Mouse (Mus musculus) lung, embryonic 15.5 days (tissue): Measurements from ENCODE around the gene Pdzd2. TPM values are rescaled to one million over a fixed set of nuclear protein-coding genes. Genes with fewer than 3 reads are reported as not detected.

Experiments
- ATAC-seq: fragments of 200-750 bp; cut with Nextera tagmentation; 2 replicates; pipeline ENCODE4 v1.8.0; 2017; ENCODE audit warnings: moderate number of reproducible peaks, borderline replicate concordance; ENCODE audit not compliant: low FRiP score, low TSS enrichment; ENCODE audit errors: extremely low read depth
- H3K27ac ChIP-seq: fragments of 300-500 bp; sonication (generic); 2 replicates; pipeline ENCODE4 v1.5.1; 2015; ENCODE audit warnings: moderate library complexity, mild to moderate bottlenecking, inconsistent platforms
- H3K27me3 ChIP-seq: fragments of 300-500 bp; sonication (generic); 2 replicates; pipeline ENCODE4 v1.6.1; 2015; ENCODE audit warnings: inconsistent platforms
- H3K36me3 ChIP-seq: fragments of 300-500 bp; sonication (generic); 2 replicates; pipeline ENCODE4 v1.6.1; 2015; ENCODE audit warnings: inconsistent platforms
- H3K4me1 ChIP-seq: fragments of 300-500 bp; sonication (generic); 2 replicates; pipeline ENCODE4 v1.6.1; 2015; ENCODE audit warnings: inconsistent platforms
- H3K4me2 ChIP-seq: fragments of 300-500 bp; sonication (generic); 2 replicates; pipeline ENCODE4 v1.6.1; 2015; ENCODE audit warnings: inconsistent platforms, mild to moderate bottlenecking, moderate library complexity
- H3K4me3 ChIP-seq: fragments of 300-500 bp; sonication (generic); 2 replicates; pipeline ENCODE4 v1.5.1; 2015; ENCODE audit warnings: mild to moderate bottlenecking, inconsistent platforms
- H3K9ac ChIP-seq: fragments of 300-500 bp; sonication (generic); 2 replicates; pipeline ENCODE4 v1.6.1; 2015; ENCODE audit warnings: inconsistent platforms
- H3K9me3 ChIP-seq: fragments of 300-500 bp; sonication (generic); 2 replicates; pipeline ENCODE4 v1.6.1; 2016; ENCODE audit warnings: inconsistent platforms
- WGBS: fragments of 180-500 bp; shearing (Covaris S2); methylation state at CpG from one replicate; pipeline ENCODE4 v1.1.7; 2015; 5-methylcytosine and 5-hydroxymethylcytosine counted together
- polyA plus RNA-seq: library from polyadenylated mRNA; unstranded; fragments of >200 nt; fragmentation: Nextera tagmentation; extraction: Ambion mirVana; gene quantifications from 2 replicates; pipeline ENCODE4 v1.2.1, GENCODE M21; 2015

Pdzd2 gene
- polyA plus RNA-seq, 1 experiment from 2014 or later: 39.8 TPM

DNA sequence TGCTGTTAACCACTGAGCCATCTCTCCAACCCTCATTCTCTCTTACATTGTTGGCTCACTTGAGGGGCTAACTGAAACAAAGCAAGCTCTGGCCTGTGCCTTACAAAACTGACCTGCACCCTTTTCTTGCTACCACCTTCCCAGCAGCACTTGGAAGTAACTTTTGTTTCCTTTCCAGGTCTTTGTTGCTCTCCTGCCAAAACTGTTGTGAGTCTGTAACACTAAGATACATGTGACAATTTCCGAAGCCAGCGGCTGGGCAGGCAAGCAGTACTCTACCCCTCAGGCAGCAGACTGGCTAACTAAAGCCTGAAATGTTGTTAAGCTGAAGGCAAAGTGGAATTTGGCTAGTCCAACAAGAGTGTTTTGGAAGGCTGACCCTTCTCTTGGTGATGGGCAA, 251.4 kb downstream of the Pdzd2 start:
- Histone ChIP-seq H3K9me3 (no peaks in the 10 kb centered on the region), H3K9ac (no peak overlapping the region), H3K4me3 (no peak overlapping the region), H3K4me1 (peaks cover 13% of the 10 kb centered on the region), H3K27ac (no peak overlapping the region), H3K36me3 (no peaks in the 10 kb centered on the region), H3K27me3 (no peaks in the 10 kb centered on the region), H3K4me2 (no peak overlapping the region)
- WGBS: 91% methylated on average over 2 of the region's 2 CpGs
- no peak for ATAC-seq

DNA sequence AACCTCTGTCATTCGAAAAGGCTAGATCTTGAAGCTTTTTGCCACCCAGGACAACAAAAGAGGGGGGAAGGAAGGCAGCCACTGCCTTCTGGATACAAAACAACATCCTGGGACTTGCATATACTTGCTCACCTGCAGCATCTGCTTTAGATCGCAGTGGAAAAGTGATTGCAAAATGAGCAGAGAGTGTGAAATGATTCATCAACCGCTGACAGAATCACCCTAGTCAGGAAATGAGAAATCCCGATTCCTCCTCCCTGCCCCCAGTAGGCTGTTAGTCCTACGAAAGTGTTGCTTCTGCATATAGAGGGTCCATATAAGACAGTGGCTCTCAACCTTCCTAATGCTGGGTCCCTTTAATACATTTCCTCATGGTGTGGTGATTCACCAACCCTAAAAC, 258.5 kb downstream of the Pdzd2 start:
- no peak for ATAC-seq
- no peaks in the 10 kb centered on the region for H3K27me3 ChIP-seq
- 66% methylated on average over 5 of the region's 5 CpGs for WGBS
- H3K4me1 ChIP-seq: no peaks in the 10 kb centered on the region
- no peak overlapping the region for H3K27ac ChIP-seq
- no peaks in the 10 kb centered on the region for H3K9me3 ChIP-seq
- H3K9ac ChIP-seq: no peak overlapping the region
- H3K4me3 ChIP-seq: no peak overlapping the region
- no peak overlapping the region for H3K4me2 ChIP-seq
- no peaks in the 10 kb centered on the region for H3K36me3 ChIP-seq

DNA sequence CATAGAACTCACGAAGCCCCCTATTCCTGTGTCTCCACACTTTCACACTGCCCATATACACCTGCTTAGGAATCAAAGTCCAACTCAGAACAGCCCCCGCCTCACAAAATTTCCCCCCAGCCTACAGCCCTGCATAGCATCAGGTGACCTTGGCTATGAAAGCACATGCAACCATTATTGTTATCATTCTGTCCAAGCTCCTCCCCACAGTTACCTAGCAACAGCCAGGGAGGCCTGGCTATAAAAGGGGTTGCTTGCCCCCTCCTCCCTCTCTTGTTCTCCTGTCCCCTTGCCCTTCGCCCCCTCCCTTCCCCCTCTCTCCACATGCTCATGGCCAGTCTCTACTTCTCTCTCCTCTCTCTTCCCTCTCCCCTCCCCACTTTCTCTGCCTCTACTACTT, 259.4 kb downstream of the Pdzd2 start:
- no peak overlapping the region for H3K27ac ChIP-seq
- no peaks in the 10 kb centered on the region for H3K27me3 ChIP-seq
- H3K9ac ChIP-seq: no peak overlapping the region
- WGBS: 64% methylated on average over 3 of the region's 3 CpGs
- no peak overlapping the region for H3K4me3 ChIP-seq
- no peaks in the 10 kb centered on the region for H3K4me1 ChIP-seq
- H3K9me3 ChIP-seq: no peaks in the 10 kb centered on the region
- H3K36me3 ChIP-seq: no peaks in the 10 kb centered on the region
- no peak for ATAC-seq
- no peak overlapping the region for H3K4me2 ChIP-seq

DNA sequence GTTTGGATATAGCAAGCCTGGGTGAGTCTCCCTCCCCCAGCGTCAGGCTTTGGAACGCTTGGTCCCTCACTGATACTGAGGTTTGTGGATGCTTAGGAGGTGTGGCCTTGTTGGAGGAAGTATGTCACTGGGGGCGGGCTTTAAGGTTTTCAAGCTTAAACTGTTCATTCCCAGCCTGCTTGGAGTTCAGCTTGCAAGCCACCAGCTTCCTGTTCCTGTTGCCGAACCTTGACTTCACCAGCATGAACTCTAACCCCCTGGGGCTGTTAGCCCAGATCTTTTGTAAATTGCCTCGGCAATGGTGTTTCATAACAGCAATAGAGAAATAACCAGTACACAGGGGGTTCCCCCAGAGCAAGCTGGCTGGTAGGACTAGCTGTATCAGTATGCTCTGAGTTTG, 260.4 kb downstream of the Pdzd2 start:
- Histone ChIP-seq H3K4me2 (no peak overlapping the region), H3K9me3 (no peaks in the 10 kb centered on the region), H3K9ac (no peak overlapping the region), H3K27me3 (no peaks in the 10 kb centered on the region), H3K4me3 (no peak overlapping the region), H3K36me3 (no peaks in the 10 kb centered on the region), H3K27ac (no peak overlapping the region), H3K4me1 (no peaks in the 10 kb centered on the region)
- ATAC-seq: peak; percentile 29; the same call in 1 of the 2 replicates
- 72% methylated on average over 5 of the region's 5 CpGs for WGBS

DNA sequence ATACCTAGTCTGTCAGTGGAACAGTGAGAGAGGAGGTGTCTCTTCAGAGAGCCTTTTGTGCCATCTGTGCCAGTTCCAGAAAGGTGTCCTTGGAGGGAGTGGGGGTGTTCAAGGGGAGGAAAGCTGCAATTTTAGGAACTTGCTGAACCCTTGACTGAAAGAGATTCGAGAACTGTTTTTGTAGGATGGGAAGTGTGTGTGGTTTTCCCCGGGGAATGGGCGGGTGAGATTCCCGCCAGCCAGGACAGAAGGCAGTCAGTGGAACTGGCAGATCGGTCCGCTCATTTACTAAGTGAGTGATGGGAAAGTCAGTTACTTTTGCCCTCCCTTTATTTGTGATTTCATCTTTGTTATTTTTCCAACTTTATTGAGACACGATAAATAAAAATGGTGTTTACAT, 266.1 kb downstream of the Pdzd2 start:
- H3K27me3 ChIP-seq: no peaks in the 10 kb centered on the region
- no peaks in the 10 kb centered on the region for H3K36me3 ChIP-seq
- H3K27ac ChIP-seq: no peak overlapping the region
- H3K4me1 ChIP-seq: peaks cover 6% of the 10 kb centered on the region; the same call in 1 of the 2 replicates
- H3K4me2 ChIP-seq: no peak overlapping the region
- H3K4me3 ChIP-seq: no peak overlapping the region
- H3K9ac ChIP-seq: no peak overlapping the region
- WGBS: 76% methylated on average over 7 of the region's 7 CpGs
- no peak for ATAC-seq
- no peaks in the 10 kb centered on the region for H3K9me3 ChIP-seq

DNA sequence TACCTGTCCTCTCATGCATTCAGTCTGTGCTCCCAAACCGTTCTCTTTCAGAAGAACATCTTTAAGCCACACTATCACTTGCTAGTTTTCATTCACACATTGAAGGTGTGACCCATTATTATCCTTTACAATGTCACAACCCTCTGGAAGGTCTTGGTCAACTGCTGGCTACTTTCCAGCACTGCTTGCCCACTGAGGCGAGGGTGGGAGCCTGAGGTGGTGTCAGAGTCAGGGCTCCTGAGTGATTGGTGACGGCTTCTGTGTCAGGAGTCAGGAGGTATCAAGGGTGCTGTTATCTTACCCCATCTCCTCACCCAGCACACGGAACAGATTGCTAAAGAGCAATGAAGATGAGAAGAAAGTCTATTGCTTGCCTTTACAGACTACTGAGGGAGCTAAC, 267.1 kb downstream of the Pdzd2 start:
- H3K4me1 ChIP-seq: peaks cover 8% of the 10 kb centered on the region; the same call in 1 of the 2 replicates
- no peak overlapping the region for H3K4me3 ChIP-seq
- 84% methylated on average over 4 of the region's 4 CpGs for WGBS
- no peaks in the 10 kb centered on the region for H3K27me3 ChIP-seq
- no peaks in the 10 kb centered on the region for H3K9me3 ChIP-seq
- no peak overlapping the region for H3K27ac ChIP-seq
- no peaks in the 10 kb centered on the region for H3K36me3 ChIP-seq
- no peak overlapping the region for H3K9ac ChIP-seq
- no peak for ATAC-seq
- no peak overlapping the region for H3K4me2 ChIP-seq

DNA sequence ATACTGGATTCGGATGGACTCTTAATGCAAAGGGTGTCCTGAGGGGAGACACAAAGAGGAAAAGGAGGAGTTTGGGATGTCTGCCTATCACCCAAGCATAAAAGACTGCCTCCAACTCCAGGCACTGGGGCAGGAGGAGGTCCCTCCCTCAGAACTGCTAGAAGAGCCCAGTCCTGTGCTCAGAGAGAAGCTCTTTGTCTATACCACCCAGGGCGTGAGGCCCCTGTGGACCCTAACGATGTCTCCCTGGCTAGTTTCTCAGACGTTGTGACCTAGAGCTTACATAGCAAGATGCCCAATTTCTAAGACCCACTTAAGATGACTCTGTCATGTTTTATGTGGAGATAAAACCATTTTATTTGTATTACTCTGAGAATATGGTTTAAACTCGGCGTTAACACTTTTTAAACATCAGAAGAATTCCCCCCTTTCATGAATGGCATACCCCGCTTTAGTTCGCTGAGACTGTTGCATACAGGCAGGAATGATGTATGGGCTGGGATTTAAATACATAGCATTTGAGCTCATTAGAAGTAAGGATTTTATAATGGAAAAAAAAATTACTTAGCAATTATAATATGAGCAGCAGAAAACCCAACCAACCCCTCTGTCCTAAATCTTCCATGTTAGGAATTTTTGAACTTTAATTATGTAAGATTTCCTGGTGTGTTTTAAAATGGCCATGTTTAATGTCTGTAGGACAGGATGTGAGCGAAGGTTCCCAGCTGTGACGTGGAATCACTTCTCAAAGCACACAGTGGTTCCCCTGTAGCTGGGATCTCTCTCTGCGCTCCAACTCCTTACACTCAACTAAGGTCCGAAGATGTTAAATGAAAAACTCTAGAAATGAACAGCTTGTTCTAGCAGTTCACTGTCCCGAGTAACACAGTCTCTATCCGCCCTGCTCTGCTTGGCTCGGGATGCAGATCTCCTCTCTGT, 268.6 kb downstream of the Pdzd2 start:
- H3K36me3 ChIP-seq: no peaks in the 10 kb centered on the region
- peak overlapping the region; percentile 71 for H3K27ac ChIP-seq
- WGBS: 41% methylated on average over 15 of the region's 15 CpGs
- H3K27me3 ChIP-seq: no peaks in the 10 kb centered on the region
- H3K4me3 ChIP-seq: no peak overlapping the region
- H3K4me1 ChIP-seq: peaks cover 12% of the 10 kb centered on the region
- no peak overlapping the region for H3K4me2 ChIP-seq
- ATAC-seq: peak; percentile 79
- H3K9me3 ChIP-seq: no peaks in the 10 kb centered on the region
- H3K9ac ChIP-seq: no peak overlapping the region

DNA sequence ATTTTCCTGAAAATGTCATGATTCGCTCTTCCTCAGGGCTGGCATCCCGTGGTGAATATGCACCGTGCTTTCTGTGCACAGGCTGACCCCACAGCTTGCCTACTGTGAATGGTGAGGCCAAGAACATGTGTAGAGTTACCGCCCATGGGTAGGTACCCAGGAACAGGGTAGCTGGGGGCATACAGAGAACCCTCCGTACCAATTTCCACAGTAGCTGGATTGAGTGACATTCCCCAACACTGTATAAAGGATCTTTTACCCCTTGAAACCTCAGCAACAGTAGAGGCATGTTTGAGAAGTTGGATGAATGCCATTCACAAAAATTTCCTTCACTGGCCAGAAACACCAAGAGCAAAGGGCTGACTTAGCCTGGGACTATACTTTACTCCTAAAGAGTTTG, 271.1 kb downstream of the Pdzd2 start:
- Histone ChIP-seq H3K4me3 (no peak overlapping the region), H3K27ac (no peak overlapping the region), H3K9ac (no peak overlapping the region), H3K36me3 (no peaks in the 10 kb centered on the region), H3K4me2 (no peak overlapping the region), H3K27me3 (no peaks in the 10 kb centered on the region), H3K4me1 (peaks cover 19% of the 10 kb centered on the region), H3K9me3 (no peaks in the 10 kb centered on the region)
- WGBS: 76% methylated on average over 5 of the region's 5 CpGs
- no peak for ATAC-seq

DNA sequence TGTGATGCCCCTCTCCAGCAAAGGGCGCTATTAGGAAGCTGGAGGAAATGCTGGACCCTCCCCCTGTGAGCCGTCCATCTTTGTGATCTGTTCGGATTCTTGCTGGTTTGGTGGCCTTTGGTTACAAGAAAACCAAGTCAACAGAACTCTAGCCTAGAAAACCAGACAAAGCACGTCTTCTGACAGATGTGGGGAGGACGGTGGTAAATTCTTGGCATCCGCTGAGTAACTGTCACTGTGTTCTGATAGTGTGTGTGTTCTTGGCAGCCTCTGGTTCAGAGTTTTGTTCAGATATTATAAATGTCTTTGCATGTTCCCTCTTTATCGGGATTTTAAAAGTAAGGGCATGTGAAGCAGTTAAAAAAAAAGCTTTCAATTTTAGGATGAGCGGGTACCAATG, 274.0 kb downstream of the Pdzd2 start:
- ATAC-seq: no peak
- H3K9me3 ChIP-seq: no peaks in the 10 kb centered on the region

DNA sequence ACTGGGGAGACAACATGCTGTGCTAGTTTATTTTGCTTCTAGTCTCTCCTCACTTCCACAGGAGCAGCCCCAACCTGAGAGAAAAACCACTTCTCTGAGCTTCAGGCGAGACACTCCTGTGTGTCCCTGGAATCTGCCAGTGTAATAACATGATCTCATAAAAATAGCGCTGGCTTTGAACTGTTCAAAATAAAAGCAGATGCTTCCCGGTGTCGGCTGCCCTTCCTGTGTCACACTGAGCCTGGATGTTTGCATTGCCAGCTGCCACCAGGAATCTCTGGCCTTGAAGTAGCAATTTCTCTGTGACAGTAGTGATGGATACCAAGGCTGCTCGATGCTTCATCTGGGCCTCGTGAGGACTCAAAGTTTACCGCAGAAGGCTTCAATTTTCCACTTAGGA, 282.9 kb downstream of the Pdzd2 start:
- no peak for ATAC-seq
- Histone ChIP-seq H3K4me1 (peaks cover 7% of the 10 kb centered on the region), H3K27ac (no peak overlapping the region), H3K36me3 (no peaks in the 10 kb centered on the region), H3K4me3 (no peak overlapping the region), H3K27me3 (no peaks in the 10 kb centered on the region), H3K9ac (no peak overlapping the region), H3K9me3 (no peaks in the 10 kb centered on the region), H3K4me2 (no peak overlapping the region)
- 12% methylated on average over 7 of the region's 7 CpGs for WGBS

More for the DNA sequence above, 274.0 kb downstream of the Pdzd2 start:
- Histone ChIP-seq H3K4me3 (no peak overlapping the region), H3K36me3 (no peaks in the 10 kb centered on the region), H3K4me1 (peaks cover 19% of the 10 kb centered on the region), H3K27ac (0 out of 2 replicates have a peak overlapping the region, but pooled peaks have one; percentile 38), H3K4me2 (no peak overlapping the region), H3K27me3 (no peaks in the 10 kb centered on the region), H3K9ac (no peak overlapping the region)
- WGBS: 53% methylated on average over 8 of the region's 8 CpGs

DNA sequence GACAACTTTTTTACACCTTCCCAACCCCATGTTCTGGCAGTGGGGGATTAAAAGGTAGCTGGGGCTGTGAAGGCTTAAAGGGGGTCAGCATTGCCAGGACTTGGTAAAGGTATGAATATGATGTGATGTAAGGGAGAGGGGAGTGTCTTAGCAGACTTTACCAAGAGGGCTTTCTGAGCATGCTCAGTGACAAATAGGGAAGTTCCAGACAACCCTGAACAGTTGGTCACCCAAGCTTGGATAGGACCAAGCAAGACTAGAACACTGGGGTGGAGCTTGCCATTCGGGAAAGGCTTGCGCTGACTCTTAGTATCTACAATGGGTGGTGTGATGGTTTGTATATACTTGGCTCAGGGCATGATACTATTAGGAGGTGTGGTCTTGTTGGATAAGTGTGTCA, 286.4 kb downstream of the Pdzd2 start:
- H3K9me3 ChIP-seq: no peaks in the 10 kb centered on the region
- ATAC-seq: no peak
- no peaks in the 10 kb centered on the region for H3K27me3 ChIP-seq
- no peak overlapping the region for H3K27ac ChIP-seq
- WGBS: 100% methylated on average over 2 of the region's 2 CpGs
- H3K9ac ChIP-seq: no peak overlapping the region
- no peak overlapping the region for H3K4me2 ChIP-seq
- no peak overlapping the region for H3K4me3 ChIP-seq
- H3K4me1 ChIP-seq: peaks cover 10% of the 10 kb centered on the region
- no peaks in the 10 kb centered on the region for H3K36me3 ChIP-seq

DNA sequence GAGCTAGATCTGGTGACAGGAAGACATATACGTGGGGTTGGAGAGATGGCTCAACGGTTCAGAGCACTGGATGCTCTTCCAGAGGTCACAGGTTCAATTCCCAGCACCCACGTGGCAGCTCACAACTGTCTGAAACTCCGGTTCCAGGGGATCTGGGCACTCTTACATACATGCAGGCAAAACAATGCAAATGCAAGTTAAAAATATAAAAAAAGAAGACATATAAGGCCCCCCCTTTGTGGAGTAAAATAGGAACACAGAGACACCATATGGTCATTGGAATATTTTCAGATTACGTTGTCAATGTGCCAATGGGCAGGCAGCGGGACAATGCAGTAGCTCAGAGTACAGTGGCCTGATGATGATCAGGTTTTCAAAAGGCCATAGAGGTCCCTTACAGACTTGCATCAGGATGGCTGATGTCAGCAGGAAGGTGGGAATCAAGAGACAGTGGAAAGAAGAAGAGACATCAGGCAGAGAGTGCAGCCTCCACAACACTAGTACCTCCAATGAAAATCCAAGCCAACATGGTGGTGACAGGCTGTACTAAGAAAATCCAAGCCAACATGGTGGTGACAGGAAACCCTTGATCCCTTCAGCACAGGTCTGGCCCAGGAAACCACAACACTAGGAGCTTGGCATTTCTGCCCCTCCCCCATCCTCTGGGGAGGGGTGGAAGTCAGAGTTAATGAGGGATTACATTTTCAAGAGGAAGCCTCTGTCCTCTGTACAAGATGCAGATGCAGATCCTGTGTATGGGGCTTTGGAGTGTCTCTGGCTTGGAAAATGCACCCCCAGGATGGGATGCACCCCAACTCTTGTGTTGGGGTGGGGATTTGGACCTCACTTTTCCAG, 287.4 kb downstream of the Pdzd2 start:
- ATAC-seq: no peak
- Histone ChIP-seq H3K4me3 (no peak overlapping the region), H3K4me2 (no peak overlapping the region), H3K27me3 (no peaks in the 10 kb centered on the region), H3K9ac (no peak overlapping the region), H3K36me3 (no peaks in the 10 kb centered on the region), H3K4me1 (peaks cover 10% of the 10 kb centered on the region), H3K27ac (no peak overlapping the region), H3K9me3 (no peaks in the 10 kb centered on the region)
- 81% methylated on average over 6 of the region's 6 CpGs for WGBS
